Mouse (Mus musculus): ENCODE data around the gene Epb41.

Gene Epb41

GRCm38 (mm10) chr4:131921461-131922346 is 153.4 kb downstream of the Epb41 start, which contains the start of gene Tmem200b:
Tmem200b (plus strand) TSS chr4:131921771.
- DNase-seq (ENCODE audit: extremely low read depth, low read depth, low spot score): no peak

GRCm38 (mm10) chr4:131920595-131921351 is 154.3 kb downstream of the Epb41 start:
- no peak for DNase-seq (ENCODE audit: extremely low read depth, low read depth, low spot score)

GRCm38 (mm10) chr4:131920141-131920594 is 155.0 kb downstream of the Epb41 start:
- DNase-seq (ENCODE audit: extremely low read depth, low read depth, low spot score): no peak

- DNase-seq (ENCODE audit: extremely low read depth, low read depth, low spot score): no peak
These were observed 155.5 kb downstream of the Epb41 start for GRCm38 (mm10) chr4:131919506-131920140.

GRCm38 (mm10) chr4:131918711-131919500 is 156.2 kb downstream of the Epb41 start:
- DNase-seq (ENCODE audit: extremely low read depth, low read depth, low spot score): no peak

- DNase-seq (ENCODE audit: extremely low read depth, low read depth, low spot score): no peak
These were observed 157.0 kb downstream of the Epb41 start for GRCm38 (mm10) chr4:131918026-131918533.

GRCm38 (mm10) chr4:131917010-131917555 is 158.0 kb downstream of the Epb41 start:
- no peak for DNase-seq (ENCODE audit: extremely low read depth, low read depth, low spot score)

GRCm38 (mm10) chr4:131916425-131916824 is 158.7 kb downstream of the Epb41 start:
- no peak for DNase-seq (ENCODE audit: extremely low read depth, low read depth, low spot score)

GRCm38 (mm10) chr4:131915821-131916328 is 159.2 kb downstream of the Epb41 start:
- DNase-seq (ENCODE audit: extremely low read depth, low read depth, low spot score): no peak

- no peak for DNase-seq (ENCODE audit: extremely low read depth, low read depth, low spot score)
These were observed 160.1 kb downstream of the Epb41 start for GRCm38 (mm10) chr4:131914891-131915469.

GRCm38 (mm10) chr4:131914046-131914643 is 161.0 kb downstream of the Epb41 start:
- DNase-seq (ENCODE audit: extremely low read depth, low read depth, low spot score): no peak

GRCm38 (mm10) chr4:131913526-131913925 is 161.6 kb downstream of the Epb41 start:
- DNase-seq (ENCODE audit: extremely low read depth, low read depth, low spot score): no peak

- DNase-seq (ENCODE audit: extremely low read depth, low read depth, low spot score): no peak
These were observed 163.6 kb downstream of the Epb41 start for GRCm38 (mm10) chr4:131911521-131911920.

GRCm38 (mm10) chr4:131910237-131910994 is 164.7 kb downstream of the Epb41 start:
- DNase-seq (ENCODE audit: extremely low read depth, low read depth, low spot score): no peak

GRCm38 (mm10) chr4:131907912-131908311 is 167.2 kb downstream of the Epb41 start:
- DNase-seq (ENCODE audit: extremely low read depth, low read depth, low spot score): no peak

- peak; percentile 19 for DNase-seq (ENCODE audit: extremely low read depth, low read depth, low spot score)
These were observed 168.7 kb downstream of the Epb41 start for GRCm38 (mm10) chr4:131906423-131906822.

GRCm38 (mm10) chr4:131904478-131904877 is 170.6 kb downstream of the Epb41 start:
- no peak for DNase-seq (ENCODE audit: extremely low read depth, low read depth, low spot score)

GRCm38 (mm10) chr4:131901090-131901489 is 174.0 kb downstream of the Epb41 start:
- DNase-seq (ENCODE audit: extremely low read depth, low read depth, low spot score): no peak

Measured in fat pad, adult 2 months (tissue).